Mouse (Mus musculus) lung, adult 2 months (tissue): ENCODE data around the gene Rbp4.

ENCODE experiments used
- CTCF ChIP-seq: fragments of 200-500 bp; IDR thresholded peaks from 2 replicates; pipeline ENCODE4 v1.5.1; 2011; ENCODE audit warnings: mild to moderate bottlenecking, low read length, control low read depth; ENCODE audit not compliant: insufficient read depth
- POLR2A ChIP-seq: fragments of 200-500 bp; IDR thresholded peaks from 2 replicates; pipeline ENCODE4 v1.6.1; 2011; ENCODE audit warnings: low read depth, mild to moderate bottlenecking, control low read depth, low read length, borderline replicate concordance; ENCODE audit errors: extremely low read depth

DNA sequence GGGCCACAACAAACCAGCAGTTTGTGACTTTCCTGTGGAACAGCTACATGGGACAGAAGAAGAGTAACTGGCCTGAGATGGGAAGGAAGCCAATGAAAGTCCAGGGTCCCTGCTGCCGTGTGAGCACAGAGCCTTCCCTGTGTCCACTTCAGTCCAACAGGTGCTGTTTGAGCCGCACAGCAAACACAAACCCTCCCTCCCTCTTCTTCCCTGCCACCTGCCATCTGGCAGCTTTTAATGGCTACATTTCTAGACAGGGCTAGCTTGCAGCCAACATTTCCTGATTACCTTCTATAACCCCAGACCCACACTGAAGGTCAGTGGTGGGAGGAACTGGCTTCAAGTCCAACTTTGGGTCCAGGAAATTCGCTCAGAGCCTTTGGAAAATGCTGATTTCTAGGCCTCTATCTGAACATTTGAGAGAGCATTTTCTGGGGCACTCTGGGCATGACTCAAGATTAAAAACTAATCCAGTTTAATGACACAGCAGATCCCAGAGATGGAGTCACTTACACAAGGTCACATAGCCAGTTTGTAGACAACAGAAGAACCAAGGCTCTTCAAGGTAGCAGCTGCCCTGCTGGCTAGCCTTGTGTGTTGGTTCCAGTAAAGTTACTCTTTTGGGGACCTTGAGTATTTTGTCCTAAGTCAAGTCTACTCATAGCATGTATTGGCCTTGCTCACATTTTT is 47.1 kb downstream of the Rbp4 start:
- TF ChIP-seq CTCF, result no peak
- no peak for TF ChIP-seq POLR2A
